Mouse (Mus musculus): ENCODE measurements around the gene Teddm1a.

The Teddm1a gene

DNA sequence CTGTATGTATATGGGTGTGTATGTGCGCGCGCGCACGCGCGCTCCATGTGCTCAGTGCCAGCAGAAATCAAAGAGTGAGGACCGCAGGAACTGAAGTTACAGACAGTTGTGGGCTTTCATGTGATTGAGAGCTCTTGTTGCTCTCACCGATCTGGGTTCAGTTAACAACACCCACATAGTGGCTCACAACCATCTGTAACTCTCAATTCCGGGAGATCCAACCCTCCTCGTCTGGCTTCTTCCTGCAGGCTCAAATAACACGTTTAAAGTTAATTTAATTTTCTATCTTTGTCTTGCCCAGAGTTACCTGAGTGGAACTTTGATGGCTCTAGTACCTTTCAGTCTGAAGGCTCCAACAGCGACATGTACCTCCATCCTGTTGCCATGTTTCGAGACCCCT is 12.7 kb downstream of the Teddm1a start:
- no peak for DNase-seq (ENCODE audit: low spot score in 2 of 2)

DNA sequence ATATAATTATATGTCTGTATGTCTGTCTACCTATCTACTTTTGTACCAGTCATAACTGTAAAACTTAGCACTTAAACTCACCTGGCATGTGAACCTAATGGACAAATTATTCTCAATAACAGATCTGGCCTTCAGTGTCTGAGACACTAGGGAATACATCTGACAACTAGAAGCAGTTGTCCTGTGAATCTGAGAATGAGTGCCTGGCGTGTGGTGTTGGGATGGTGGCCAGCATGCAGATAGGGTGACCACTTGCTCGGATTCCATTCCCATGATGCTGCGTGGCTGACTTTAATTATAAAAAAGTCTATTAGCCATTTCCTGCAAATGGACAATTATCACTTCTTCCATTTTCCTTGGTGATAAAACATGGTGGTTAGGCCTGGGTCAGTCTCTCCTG is 14.3 kb downstream of the Teddm1a start:
- no peak for DNase-seq (ENCODE audit: low spot score in 2 of 2)

- no peak for DNase-seq (ENCODE audit: low spot score in 2 of 2)
Observed at GRCm38 (mm10) chr1:153908208-153908607, 16.7 kb downstream of the Teddm1a start.

GRCm38 (mm10) chr1:153908741-153909140 is 17.2 kb downstream of the Teddm1a start:
- no peak for DNase-seq (ENCODE audit: low spot score in 2 of 2)

- peak in 1 of 2 experiments; percentile 65 for DNase-seq (ENCODE audit: low spot score in 2 of 2)
Observed at GRCm38 (mm10) chr1:153909213-153909962, 17.8 kb downstream of the Teddm1a start.

DNA sequence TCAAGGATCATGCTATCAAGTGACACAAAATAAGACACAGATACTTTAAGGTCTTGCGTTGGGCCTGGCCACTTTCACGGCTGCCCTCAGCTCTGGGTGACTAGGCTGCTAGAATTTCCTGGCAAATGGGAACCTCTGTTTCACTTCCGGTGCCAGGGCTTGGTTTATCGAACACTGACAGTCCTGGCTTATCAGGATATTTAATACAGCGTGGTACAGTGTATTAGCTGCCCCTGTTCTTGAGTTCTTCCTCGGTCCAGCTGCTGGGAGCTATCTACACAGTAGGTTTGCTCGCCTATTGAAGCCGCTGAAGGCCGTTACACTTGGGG is 18.4 kb downstream of the Teddm1a start:
- DNase-seq (ENCODE audit: low spot score in 2 of 2) = peak in 1 of 2 experiments; percentile 24

DNA sequence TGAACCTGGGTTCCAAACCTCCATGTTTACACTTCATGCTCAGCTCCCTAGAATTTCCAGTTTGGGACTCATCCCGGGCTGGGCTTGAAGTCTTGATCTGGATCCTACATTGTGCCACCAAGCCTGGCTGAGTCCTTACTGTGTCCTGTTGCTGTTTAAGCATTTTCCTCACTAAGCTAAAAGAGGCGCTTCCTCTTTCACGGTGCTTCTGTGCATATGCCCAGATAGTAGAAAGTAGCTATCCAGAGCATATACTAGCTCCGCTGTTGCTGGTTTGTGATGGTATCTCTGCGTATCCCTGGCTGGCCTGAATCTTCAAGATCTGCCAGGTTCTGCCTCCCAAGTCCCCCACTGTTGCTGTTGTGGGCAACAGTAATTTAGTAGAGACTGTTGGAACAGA is 18.9 kb downstream of the Teddm1a start:
- DNase-seq (ENCODE audit: low spot score in 2 of 2) = no peak

GRCm38 (mm10) chr1:153911276-153911795 is 19.8 kb downstream of the Teddm1a start:
- DNase-seq (ENCODE audit: low spot score in 2 of 2) = no peak

DNA sequence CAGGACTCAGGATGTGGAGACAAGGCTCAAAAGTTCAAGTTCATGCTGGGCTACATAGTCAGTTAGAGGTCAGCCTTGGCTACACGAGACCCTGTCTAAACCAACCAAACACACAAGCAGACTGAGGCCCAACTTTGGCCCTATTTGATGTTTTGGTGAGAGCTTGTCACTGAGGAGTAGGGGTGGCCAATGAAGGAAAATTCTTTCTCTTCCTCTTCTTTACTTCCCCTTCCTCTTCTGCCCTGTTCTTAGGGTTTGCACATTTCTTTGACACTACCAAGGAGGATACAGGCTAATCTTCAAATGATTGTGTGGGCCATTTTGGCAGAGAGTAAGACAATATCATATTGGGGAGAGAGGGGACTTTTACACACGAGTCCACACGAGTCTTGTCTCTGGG is 22.3 kb downstream of the Teddm1a start:
- no peak for DNase-seq (ENCODE audit: low spot score in 2 of 2)

DNA sequence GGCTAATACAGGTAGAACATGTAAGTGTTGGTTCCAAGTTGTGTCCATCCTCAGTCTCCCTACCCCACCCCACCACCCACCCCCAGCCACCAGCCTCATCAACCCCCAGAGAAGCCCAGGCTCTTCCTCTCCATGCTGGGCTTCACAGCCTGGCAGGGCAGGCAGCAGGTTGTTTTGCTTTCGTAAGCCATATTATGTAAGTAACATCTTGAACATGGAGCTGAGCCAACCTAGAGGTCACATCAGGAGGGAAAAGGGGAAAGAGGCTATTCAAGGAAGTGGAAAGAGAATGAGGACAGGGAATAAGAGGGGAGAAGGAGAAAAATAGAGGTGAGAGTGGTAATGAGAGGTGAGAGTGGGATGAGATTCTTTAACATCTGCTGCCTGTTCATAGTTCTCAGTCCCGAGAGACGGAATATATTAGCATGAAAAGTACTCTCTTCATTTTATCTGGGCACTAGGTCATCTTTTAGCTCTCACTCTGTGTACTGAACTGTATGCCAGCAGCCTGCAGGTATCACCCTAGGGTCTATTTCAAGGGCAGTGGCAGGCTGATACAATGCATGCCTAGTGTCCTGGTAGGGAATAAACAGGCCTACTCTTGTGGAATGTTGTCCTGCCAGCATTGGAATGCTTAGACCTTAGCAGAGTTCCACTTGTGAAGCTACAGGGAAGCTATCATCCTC is 27.1 kb downstream of the Teddm1a start:
- DNase-seq (ENCODE audit: low spot score in 2 of 2) = no peak

GRCm38 (mm10) chr1:153921642-153922041 is 30.1 kb downstream of the Teddm1a start:
- DNase-seq (ENCODE audit: low spot score in 2 of 2) = no peak

DNA sequence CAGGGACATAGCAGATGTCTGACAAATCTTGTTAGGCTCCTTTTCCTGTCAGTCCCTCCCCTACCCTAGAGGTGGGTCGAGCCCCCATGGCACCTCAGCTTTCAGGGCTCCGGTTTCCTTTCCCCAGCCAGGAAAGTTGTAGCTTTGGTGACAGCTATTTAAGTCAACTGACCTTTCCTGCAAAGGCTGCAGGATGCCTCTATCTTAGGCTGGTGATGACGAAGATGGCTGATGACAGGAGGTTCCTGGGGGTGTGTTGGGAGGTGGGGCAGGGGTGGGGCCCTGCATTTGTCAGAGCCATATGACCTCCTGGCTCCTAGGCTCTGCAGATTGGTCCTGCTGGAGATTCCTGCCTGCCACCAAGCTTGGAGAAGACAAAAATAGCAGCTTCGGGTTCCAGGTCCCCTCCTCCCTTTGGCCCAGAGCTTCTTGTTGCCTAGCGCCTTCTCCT is 31.1 kb downstream of the Teddm1a start:
- DNase-seq (ENCODE audit: low spot score in 2 of 2) = no peak

DNA sequence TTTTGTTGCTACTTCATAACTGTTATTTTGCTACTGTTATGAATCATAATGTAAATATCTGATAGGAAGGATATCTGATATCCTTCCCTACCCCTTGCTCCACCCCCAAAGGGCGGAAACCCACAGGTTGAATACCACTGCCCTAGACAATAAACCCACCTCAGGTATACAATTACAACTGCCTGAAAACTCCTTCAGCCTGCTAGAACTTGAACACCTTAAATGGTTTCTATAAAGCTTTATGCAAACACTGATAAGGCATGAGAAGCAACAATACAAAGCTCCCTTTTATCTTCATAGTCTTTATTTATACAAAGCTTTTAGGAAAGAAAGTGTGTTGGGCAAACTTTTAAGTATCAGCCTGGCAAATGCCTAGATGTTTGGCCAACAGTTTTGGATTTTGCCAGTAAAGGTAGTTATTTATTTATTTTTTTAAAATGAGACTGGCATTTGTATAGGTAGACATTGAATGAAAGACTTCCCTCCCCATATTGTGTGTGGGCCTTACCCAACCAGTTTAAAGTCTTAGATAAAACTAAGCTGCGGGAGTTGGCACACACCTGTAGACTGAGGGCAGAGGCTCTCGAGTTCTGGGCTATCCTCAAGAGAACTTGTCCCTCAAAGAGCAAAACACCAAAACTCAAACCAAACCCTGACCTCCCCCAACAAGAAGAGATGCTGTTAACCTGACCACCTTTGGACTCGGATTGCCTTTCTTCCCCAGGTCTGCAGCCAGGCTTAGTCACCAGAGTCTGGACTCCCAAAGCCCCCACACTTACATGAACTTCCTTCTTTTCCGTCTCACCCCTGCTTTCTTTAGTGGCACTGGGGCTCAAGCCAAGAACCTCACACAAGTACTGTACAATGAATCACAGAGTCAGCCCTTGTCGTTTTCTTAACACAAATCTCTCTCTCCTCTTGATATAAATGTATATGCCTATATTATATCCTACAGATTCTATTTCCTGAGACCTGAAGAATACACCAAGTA is 33.1 kb downstream of the Teddm1a start:
- DNase-seq (ENCODE audit: low spot score in 2 of 2) = no peak

DNA sequence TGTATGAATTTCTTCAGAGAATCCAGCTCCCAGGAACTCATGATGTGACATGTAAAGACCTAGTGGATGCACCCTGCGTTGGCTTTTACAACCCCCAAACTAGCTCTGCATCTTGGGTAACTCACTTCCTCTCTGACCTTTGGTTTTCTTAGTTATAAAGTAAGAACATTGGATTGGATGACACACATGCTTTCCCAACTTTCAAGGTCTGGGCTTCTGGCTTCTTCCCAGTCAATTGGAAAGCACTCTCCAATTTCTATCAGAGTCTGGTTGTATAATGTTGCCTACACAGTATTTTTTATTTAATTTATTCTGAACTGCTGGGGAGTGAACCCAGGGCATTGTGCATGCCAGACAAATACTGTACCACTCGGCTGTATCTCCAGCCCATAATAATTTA is 38.9 kb downstream of the Teddm1a start:
- DNase-seq (ENCODE audit: low spot score in 2 of 2) = no peak

DNA sequence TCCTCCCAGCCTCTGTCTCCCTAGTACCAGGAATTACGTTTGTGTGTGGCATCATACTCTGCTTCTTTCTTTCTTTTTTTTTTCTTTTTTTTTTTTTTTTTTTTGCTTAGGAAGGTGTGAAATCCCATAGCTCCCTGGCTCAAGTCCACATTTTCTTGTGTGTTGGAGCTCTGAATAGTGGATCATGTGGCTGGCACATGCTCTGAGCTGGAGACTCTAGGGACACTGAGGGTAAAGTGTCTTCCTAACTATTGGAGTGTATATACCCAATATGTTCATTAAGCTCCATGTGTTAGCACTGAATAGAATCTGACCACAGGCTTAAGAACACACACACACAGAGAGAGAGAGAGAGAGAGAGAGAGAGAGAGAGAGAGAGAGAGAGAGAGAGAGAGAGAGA is 42.2 kb downstream of the Teddm1a start:
- DNase-seq (ENCODE audit: low spot score in 2 of 2) = no peak

DNA sequence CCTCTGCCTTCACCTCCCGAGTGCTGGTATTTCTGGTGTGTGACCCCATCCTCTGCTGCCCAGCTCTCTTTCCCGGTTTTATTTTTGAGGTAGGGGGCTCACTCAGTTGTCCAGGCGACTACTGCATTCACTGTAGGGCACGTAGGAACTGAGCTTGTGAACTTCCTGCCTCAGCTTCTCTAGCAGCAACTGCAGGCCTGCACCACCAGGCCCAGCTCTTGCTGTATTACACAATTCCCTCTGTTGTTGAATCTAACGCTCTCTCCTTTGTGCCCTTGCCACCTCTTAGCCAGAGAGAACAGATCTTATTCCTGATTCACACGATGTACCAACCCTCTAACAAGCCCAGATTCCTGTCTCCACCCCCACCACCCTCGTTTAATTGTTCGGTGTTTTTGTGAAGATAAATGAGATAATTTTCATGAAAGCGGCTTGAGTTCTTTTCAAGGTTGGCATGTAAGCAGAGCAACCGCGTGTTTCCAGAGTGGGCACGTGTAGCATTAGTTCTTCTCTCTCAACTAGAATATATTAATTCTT is 44.4 kb downstream of the Teddm1a start:
- DNase-seq (ENCODE audit: low spot score in 2 of 2) = no peak

GRCm38 (mm10) chr1:153937025-153937424 is 45.5 kb downstream of the Teddm1a start:
- peak in 1 of 2 experiments; percentile 20 for DNase-seq (ENCODE audit: low spot score in 2 of 2)

DNA sequence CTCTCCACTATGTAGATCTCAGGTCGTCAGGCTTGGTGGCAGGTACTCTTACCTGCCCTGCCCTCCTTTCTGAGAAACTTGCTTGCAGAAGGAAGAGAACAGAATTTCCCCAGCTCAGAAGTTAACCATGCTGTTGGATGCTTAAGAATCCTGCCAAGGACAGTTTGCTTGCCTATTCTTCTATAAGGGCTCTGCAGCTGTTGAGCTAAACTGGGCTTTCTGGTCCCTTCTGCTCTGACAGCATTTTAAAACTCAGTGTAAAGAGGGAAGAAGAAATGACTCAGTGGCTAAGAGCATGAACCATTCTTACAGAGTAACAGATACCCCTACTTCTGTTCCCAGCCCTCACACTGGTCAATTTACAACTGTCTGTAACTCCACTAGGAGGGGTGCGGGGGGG is 49.4 kb downstream of the Teddm1a start:
- DNase-seq (ENCODE audit: low spot score in 2 of 2) = no peak
